Mouse (Mus musculus) ES-Bruce4 (cell line): ENCODE measurements around the gene Calm1. TPM values are rescaled to one million over a fixed set of nuclear protein-coding genes. Genes with fewer than 3 reads are reported as not detected.

Source experiments
- H3K27ac ChIP-seq: 2 replicates; pipeline ENCODE4 v1.5.1; 2012; ENCODE audit warnings: low read length, inconsistent platforms; ENCODE audit not compliant: insufficient read depth
- H3K27me3 ChIP-seq: 2 replicates; pipeline ENCODE4 v1.6.1; 2012; ENCODE audit warnings: mild to moderate bottlenecking, low read length, inconsistent platforms; ENCODE audit not compliant: control insufficient read depth, poor library complexity, insufficient read depth, severe bottlenecking
- H3K36me3 ChIP-seq: 2 replicates; pipeline ENCODE4 v1.6.1; 2012; ENCODE audit warnings: inconsistent platforms, mild to moderate bottlenecking, low read length, moderate library complexity; ENCODE audit not compliant: control insufficient read depth, poor library complexity, insufficient read depth, severe bottlenecking
- H3K4me1 ChIP-seq: one replicate; pipeline ENCODE4 v1.8.1; 2011; ENCODE audit warnings: low read length; ENCODE audit not compliant: control insufficient read depth, insufficient read depth
- H3K4me3 ChIP-seq: 2 replicates; pipeline ENCODE4 v1.5.1; 2011; ENCODE audit warnings: low read depth, mild to moderate bottlenecking, low read length
- H3K9ac ChIP-seq: 2 replicates; pipeline ENCODE4 v1.6.1; 2012; ENCODE audit warnings: low read depth, mild to moderate bottlenecking, inconsistent platforms; ENCODE audit not compliant: poor library complexity, severe bottlenecking
- H3K9me3 ChIP-seq: replicated peaks from 2 replicates; pipeline ENCODE4 v1.6.1; 2012; ENCODE audit warnings: mild to moderate bottlenecking, low read length, inconsistent platforms; ENCODE audit not compliant: control insufficient read depth, poor library complexity, insufficient read depth, severe bottlenecking
- CTCF ChIP-seq: IDR thresholded peaks from one replicate; pipeline ENCODE4 v1.8.1; 2011; ENCODE audit warnings: low read depth, low read length
- EP300 ChIP-seq: IDR thresholded peaks from 2 replicates; pipeline ENCODE4 v1.6.1; 2011; ENCODE audit warnings: low read depth, low read length; ENCODE audit not compliant: insufficient read depth
- POLR2A ChIP-seq: IDR thresholded peaks from one replicate; pipeline ENCODE4 v1.8.1; 2011; ENCODE audit warnings: low read length; ENCODE audit not compliant: insufficient read depth
- polyA plus RNA-seq: library from polyadenylated mRNA; stranded (reverse); fragments of >200 nt; gene quantifications from 2 replicates; pipeline ENCODE4 v1.2.4, GENCODE M21; 2011; ENCODE audit warnings: low read depth; ENCODE audit not compliant: missing spikeins, insufficient read depth, insufficient read length

Calm1 gene
- polyA plus RNA-seq, 1 experiment: 280 TPM

DNA sequence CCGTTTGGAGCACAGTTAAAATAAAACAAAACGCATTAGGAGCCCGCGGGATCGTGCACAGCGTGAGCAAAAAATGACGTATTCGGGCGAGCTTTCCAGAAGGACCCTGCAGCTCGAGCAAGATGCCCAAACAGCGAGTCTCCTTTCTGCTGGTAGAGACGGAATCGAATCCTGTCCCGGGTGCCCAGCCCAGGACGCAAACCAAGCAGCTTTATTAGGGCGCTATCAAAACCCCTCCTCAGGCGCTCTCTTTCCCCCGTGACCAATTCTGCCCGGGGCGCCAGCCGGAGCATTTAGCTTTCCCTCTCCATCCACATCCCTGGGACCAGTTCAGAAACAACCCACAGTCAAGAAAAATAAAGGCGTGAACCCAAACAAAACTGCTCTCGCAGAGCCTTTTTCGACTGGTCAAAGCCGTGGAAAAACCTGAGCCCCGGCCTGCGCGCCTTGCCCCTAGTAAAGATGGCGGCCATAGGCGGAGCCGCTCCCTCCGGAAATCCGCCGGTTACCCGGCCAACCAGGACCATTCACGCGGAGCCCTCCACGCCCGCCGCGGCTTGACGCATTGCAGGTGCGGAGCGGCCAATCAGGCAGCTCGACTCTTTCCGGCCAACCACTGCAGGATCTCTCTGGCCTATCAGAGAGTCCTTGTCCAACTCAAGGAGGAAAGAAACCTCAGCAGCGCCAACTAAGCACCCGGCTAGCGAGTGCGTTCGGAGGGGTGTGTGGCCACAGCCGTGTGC lies 12.1 kb upstream of the Calm1 start:
- TF ChIP-seq POLR2A (peak; percentile 84), EP300 (0 out of 2 replicates have a peak, but pooled peaks have one; percentile 29), CTCF (no peak)
- H3K27ac ChIP-seq: peak overlapping the region; percentile 91

DNA sequence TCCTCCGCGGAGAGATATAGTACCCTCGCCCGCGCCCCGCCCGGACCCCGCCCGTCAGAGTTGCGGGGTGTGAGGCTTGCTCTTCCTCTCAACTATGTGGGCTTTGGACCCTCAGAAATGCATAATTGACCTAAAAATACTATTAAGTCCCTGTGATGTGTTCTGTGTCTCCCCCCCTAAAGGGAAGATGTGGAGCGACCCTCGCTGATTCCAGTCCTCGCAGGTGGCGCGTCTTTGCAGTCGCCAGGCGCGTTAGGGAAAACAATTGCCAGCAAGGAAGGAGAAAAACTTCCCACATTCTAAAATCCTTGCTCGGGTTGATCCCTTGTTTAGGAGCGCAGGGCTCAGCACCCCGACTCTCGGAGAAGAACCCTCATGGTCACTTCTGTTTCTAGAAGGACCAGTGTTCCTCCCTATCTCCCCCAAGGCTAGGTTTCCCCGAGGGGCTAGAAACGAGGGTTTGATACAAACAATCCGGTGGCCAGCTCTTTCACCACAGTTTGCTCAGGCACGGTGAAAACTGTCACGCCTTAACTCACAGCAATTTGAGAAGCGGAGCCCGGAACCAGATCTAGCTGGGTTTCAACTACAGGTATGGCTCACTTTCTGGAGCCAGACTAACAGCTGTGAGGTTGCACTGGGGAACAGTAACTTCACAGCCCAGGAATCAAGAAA lies 11.3 kb upstream of the Calm1 start:
- H3K27ac ChIP-seq: peak overlapping the region; percentile 79
- H3K4me3 ChIP-seq: peak overlapping the region; percentile 74
- no peaks in the 10 kb centered on the region for H3K9me3 ChIP-seq
- no peaks in the 10 kb centered on the region for H3K27me3 ChIP-seq
- no peak for TF ChIP-seq EP300
- no peak for TF ChIP-seq POLR2A
- TF ChIP-seq CTCF: no peak
- H3K36me3 ChIP-seq: no peaks in the 10 kb centered on the region
- peak overlapping the region; percentile 92 for H3K9ac ChIP-seq
- H3K4me1 ChIP-seq: no peaks in the 10 kb centered on the region

More for the DNA sequence above, 12.1 kb upstream of the Calm1 start:
- Histone ChIP-seq H3K4me3 (peak overlapping the region; percentile 91), H3K27me3 (no peaks in the 10 kb centered on the region), H3K36me3 (no peaks in the 10 kb centered on the region), H3K9ac (peak overlapping the region; percentile 93), H3K4me1 (no peaks in the 10 kb centered on the region), H3K9me3 (no peaks in the 10 kb centered on the region)

DNA sequence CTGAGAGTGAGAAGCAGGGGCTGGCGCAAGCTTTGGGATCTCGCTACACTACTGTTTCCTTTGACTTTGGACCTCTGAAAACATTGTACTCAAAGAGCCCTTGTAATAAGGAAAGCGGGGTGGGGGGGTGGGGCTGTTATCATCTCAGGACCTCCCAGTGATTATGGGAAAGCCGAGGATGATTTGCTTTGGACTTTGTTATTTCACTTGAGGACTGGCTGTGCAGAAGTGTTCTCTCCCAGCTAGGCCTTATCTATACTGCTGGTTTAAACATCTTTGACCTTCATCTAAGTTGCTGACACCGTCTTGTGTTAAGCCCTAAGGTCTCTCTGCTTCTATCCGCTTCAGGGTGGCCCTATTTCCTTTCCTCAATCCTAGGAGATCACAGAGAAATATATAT lies 8.4 kb upstream of the Calm1 start:
- no peak overlapping the region for H3K9ac ChIP-seq
- no peak for TF ChIP-seq EP300
- no peak for TF ChIP-seq CTCF
- no peak for TF ChIP-seq POLR2A
- H3K4me3 ChIP-seq: no peak overlapping the region
- no peaks in the 10 kb centered on the region for H3K36me3 ChIP-seq
- H3K27ac ChIP-seq: no peak overlapping the region
- H3K9me3 ChIP-seq: no peaks in the 10 kb centered on the region
- H3K4me1 ChIP-seq: no peaks in the 10 kb centered on the region
- no peaks in the 10 kb centered on the region for H3K27me3 ChIP-seq

DNA sequence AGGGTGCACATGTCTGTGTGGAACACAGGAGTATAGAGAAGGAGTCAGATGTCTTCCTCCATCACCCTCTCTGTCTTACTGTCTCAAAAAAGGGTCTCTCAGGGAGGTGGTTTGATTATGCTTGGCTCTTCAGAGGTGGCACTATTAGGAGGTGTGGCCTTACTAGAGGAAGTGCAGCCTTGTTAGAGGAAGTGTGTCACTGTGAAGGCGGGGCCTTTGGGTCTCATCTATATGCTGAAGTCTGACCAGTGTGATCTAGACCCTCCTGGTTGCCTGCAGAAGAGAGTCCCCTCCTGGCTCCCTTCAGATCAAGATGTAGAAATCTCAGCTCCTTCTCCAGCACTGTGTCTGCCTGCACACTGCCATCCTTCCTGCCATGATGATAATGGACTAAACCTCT lies 5.1 kb upstream of the Calm1 start:
- H3K4me3 ChIP-seq: no peak overlapping the region
- H3K9me3 ChIP-seq: no peaks in the 10 kb centered on the region
- H3K9ac ChIP-seq: no peak overlapping the region
- H3K27me3 ChIP-seq: no peaks in the 10 kb centered on the region
- no peak overlapping the region for H3K27ac ChIP-seq
- TF ChIP-seq EP300 (no peak), POLR2A (no peak), CTCF (no peak)
- no peaks in the 10 kb centered on the region for H3K4me1 ChIP-seq
- H3K36me3 ChIP-seq: no peaks in the 10 kb centered on the region

DNA sequence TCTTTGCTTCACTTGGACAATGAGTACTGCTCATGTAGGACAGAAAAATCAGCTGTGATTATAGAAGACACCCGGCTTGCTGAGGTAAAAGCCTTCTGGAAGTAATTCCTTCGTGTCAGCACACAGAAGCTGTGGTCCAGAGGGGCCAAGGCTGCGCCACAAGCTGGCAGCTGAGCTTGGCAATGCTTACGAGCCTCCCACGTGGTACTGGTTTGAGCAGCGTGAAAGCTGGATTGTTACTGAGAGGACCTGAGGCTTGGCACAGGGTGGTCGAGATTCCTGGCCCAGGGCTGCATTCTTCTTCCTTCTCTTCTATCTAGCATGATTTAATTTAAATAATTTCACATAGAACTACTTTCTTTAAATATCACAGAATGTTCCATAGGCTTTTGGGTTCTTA lies 2.4 kb upstream of the Calm1 start:
- H3K9me3 ChIP-seq: no peaks in the 10 kb centered on the region
- H3K27me3 ChIP-seq: no peaks in the 10 kb centered on the region
- no peak overlapping the region for H3K9ac ChIP-seq
- no peak overlapping the region for H3K27ac ChIP-seq
- H3K4me1 ChIP-seq: no peaks in the 10 kb centered on the region
- no peak overlapping the region for H3K4me3 ChIP-seq
- TF ChIP-seq EP300: no peak
- no peaks in the 10 kb centered on the region for H3K36me3 ChIP-seq
